Mouse (Mus musculus): ENCODE results near the gene N4bp2l2. TPM values are rescaled to one million over a fixed set of nuclear protein-coding genes. Genes with fewer than 3 reads are reported as not detected.

Gene N4bp2l2
- polyA plus RNA-seq, 1 experiment from 2014 or later, result 30.4 TPM

DNA sequence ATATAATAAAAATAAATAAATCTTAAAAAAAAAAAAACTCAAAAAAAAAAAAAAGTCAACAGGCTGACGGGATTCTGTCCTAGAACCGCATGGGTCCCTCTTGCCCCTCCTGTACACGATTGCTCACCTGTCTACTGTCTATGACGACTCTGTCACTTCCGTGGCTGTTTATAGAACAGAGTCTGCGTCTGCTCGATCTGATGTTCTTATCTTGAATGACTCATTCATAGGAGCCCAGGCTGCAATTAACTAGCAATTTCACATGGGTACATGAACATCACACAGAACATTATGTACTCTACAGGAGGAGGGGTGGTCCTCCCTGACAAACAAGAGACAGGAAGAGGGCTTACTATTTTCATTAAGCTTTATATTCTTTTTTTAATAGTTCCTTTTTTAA, 40.5 kb downstream of the N4bp2l2 start:
- H3K4me1 ChIP-seq (replicated peaks), result no peaks in the 10 kb centered on the region
- no peaks in the 10 kb centered on the region for H3K9me3 ChIP-seq
- WGBS, result 94% methylated on average over 7 of the region's 7 CpGs
- no peak overlapping the region for H3K27ac ChIP-seq
- H3K4me3 ChIP-seq, result no peak overlapping the region
- H3K27me3 ChIP-seq (ENCODE audit: insufficient read depth, poor library complexity, severe bottlenecking), result no peaks in the 10 kb centered on the region
- no peak for DNase-seq (ENCODE audit: low spot score)
- 0 out of 2 replicates have a peak, but pooled peaks cover 9% of the 10 kb centered on the region for H3K36me3 ChIP-seq

DNA sequence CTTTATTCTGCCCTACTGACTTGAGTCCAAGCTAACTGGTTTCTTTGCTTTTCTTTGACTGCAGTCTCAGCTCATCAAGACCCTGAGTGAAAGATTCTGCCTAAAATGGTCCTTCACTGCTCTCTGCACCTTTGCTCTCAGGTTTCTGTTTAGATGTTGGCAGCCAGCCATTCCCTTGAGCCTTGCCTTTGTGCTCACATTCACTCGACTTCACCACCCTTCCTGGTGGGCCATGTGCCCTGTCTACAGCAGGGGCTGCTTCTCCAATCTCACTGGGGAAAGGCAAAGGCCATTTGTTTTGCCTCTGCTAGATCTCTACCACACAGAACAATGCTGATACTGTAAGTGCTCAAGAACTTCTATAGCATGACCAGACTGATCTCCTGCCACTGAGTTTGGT, 43.2 kb downstream of the N4bp2l2 start:
- Histone ChIP-seq H3K36me3 (0 out of 2 replicates have a peak, but pooled peaks cover 3% of the 10 kb centered on the region), H3K27ac (no peak overlapping the region), H3K9me3 (no peaks in the 10 kb centered on the region), H3K27me3 (ENCODE audit: insufficient read depth, poor library complexity, severe bottlenecking) (no peaks in the 10 kb centered on the region), H3K4me1 (replicated peaks) (no peaks in the 10 kb centered on the region), H3K4me3 (no peak overlapping the region)
- WGBS, result 67% methylated on average over 1 of the region's 1 CpGs
- DNase-seq (ENCODE audit: low spot score), result no peak

GRCm38 (mm10) chr5:150621592-150621991, 44.4 kb downstream of the N4bp2l2 start:
- WGBS, result 92% methylated on average over 3 of the region's 3 CpGs
- no peaks in the 10 kb centered on the region for H3K27me3 ChIP-seq (ENCODE audit: insufficient read depth, poor library complexity, severe bottlenecking)
- DNase-seq (ENCODE audit: low spot score), result no peak
- H3K27ac ChIP-seq, result no peak overlapping the region
- H3K4me3 ChIP-seq, result no peak overlapping the region
- H3K4me1 ChIP-seq (replicated peaks), result no peaks in the 10 kb centered on the region
- H3K9me3 ChIP-seq, result no peaks in the 10 kb centered on the region
- H3K36me3 ChIP-seq, result 0 out of 2 replicates have a peak, but pooled peaks cover 3% of the 10 kb centered on the region

GRCm38 (mm10) chr5:150620588-150621135, 45.3 kb downstream of the N4bp2l2 start:
- 89% methylated on average over 7 of the region's 7 CpGs for WGBS
- 0 out of 2 replicates have a peak, but pooled peaks cover 3% of the 10 kb centered on the region for H3K36me3 ChIP-seq
- no peaks in the 10 kb centered on the region for H3K27me3 ChIP-seq (ENCODE audit: insufficient read depth, poor library complexity, severe bottlenecking)
- no peak overlapping the region for H3K4me3 ChIP-seq
- H3K4me1 ChIP-seq (replicated peaks), result no peaks in the 10 kb centered on the region
- H3K9me3 ChIP-seq, result no peaks in the 10 kb centered on the region
- no peak overlapping the region for H3K27ac ChIP-seq
- no peak for DNase-seq (ENCODE audit: low spot score)

DNA sequence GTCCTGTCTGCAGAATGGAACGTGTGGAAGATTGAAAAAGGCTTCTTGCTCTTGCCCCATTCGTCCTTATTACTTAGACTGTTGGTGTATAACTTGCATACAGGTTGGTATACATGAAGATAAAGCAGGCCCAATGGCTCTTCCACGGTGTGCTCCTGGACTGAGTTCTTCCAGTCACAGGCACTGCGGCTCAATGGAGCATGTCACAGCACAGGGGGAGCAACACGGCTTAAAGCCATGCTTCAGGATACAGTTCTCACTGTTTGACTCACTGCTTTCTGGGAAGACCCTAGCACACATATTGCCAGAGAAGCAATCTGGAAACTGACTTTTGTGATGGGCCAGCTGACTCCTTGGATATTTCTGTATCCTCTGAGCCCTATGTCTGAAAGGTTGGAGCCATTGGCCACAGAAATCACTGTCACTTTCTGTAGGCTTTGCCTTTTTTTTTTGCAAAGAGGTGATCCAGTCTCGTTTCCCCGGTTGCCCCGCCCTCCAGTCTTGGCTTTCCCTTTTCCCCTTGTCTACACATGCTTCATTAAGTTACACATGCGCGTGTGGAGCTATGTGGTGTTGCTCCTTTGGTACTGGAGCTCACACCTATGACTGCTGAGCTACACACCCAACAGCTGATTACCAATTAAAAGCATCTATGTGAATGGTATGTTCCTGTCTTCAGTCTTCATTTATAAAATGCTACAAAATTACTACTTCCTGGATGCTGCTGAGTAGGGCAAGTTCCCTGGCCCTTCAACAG, 47.2 kb downstream of the N4bp2l2 start:
- no peaks in the 10 kb centered on the region for H3K27me3 ChIP-seq (ENCODE audit: insufficient read depth, poor library complexity, severe bottlenecking)
- H3K27ac ChIP-seq, result no peak overlapping the region
- DNase-seq (ENCODE audit: low spot score), result no peak
- H3K4me3 ChIP-seq, result no peak overlapping the region
- 90% methylated on average over 10 of the region's 10 CpGs for WGBS
- H3K36me3 ChIP-seq, result no peaks in the 10 kb centered on the region
- H3K9me3 ChIP-seq, result no peaks in the 10 kb centered on the region
- no peaks in the 10 kb centered on the region for H3K4me1 ChIP-seq (replicated peaks)

GRCm38 (mm10) chr5:150616731-150617130, 49.3 kb downstream of the N4bp2l2 start:
- H3K27ac ChIP-seq, result no peak overlapping the region
- H3K27me3 ChIP-seq (ENCODE audit: insufficient read depth, poor library complexity, severe bottlenecking), result no peaks in the 10 kb centered on the region
- H3K9me3 ChIP-seq, result no peaks in the 10 kb centered on the region
- no peaks in the 10 kb centered on the region for H3K36me3 ChIP-seq
- 79% methylated on average over 3 of the region's 3 CpGs for WGBS
- no peaks in the 10 kb centered on the region for H3K4me1 ChIP-seq (replicated peaks)
- no peak for DNase-seq (ENCODE audit: low spot score)
- H3K4me3 ChIP-seq, result no peak overlapping the region

DNA sequence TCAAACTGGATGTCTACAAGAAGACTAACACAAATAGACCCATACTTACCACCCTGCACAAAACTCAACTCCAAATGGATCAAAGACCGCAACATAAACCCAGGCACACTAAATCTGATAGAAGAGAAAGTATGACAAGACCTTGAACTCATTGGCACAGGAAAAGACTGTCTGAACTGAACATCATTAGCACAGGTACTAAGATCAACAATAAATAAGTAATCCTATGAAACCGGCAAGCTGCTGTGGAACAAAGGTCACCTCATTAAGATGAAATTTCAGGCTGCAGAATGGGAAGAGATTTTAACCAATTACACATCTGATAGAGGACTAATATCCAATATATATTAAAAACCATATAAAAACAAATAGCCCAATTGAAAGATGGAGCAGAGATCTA, 49.8 kb downstream of the N4bp2l2 start:
- DNase-seq (ENCODE audit: low spot score), result no peak
- Histone ChIP-seq H3K36me3 (no peaks in the 10 kb centered on the region), H3K9me3 (no peaks in the 10 kb centered on the region), H3K4me1 (replicated peaks) (no peaks in the 10 kb centered on the region), H3K27me3 (ENCODE audit: insufficient read depth, poor library complexity, severe bottlenecking) (no peaks in the 10 kb centered on the region), H3K4me3 (no peak overlapping the region), H3K27ac (no peak overlapping the region)
- 93% methylated on average over 2 of the region's 2 CpGs for WGBS

DNA sequence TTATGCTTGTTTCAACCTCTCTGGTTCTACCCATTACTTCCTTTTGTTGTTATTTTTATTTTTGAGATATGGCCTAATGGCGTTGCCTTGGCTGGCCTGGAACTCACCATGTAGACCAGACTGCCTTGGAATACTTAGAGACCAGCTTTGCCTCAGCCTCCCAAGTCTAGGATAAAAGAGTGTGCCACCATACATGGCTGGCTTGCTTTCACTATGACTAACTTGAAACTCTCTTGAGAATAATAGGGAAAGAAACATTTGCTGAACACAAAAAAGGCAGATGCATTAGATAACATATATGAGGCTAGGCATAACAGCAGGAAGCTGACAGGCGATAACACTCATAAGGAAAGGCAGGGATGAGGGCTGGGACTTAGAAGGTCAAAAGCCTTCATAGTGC, 51.9 kb downstream of the N4bp2l2 start:
- Histone ChIP-seq H3K4me3 (no peak overlapping the region), H3K27ac (no peak overlapping the region), H3K36me3 (0 out of 2 replicates have a peak, but pooled peaks cover 3% of the 10 kb centered on the region), H3K4me1 (replicated peaks) (no peaks in the 10 kb centered on the region), H3K9me3 (no peaks in the 10 kb centered on the region), H3K27me3 (ENCODE audit: insufficient read depth, poor library complexity, severe bottlenecking) (no peaks in the 10 kb centered on the region)
- 84% methylated on average over 2 of the region's 2 CpGs for WGBS
- DNase-seq (ENCODE audit: low spot score), result no peak

DNA sequence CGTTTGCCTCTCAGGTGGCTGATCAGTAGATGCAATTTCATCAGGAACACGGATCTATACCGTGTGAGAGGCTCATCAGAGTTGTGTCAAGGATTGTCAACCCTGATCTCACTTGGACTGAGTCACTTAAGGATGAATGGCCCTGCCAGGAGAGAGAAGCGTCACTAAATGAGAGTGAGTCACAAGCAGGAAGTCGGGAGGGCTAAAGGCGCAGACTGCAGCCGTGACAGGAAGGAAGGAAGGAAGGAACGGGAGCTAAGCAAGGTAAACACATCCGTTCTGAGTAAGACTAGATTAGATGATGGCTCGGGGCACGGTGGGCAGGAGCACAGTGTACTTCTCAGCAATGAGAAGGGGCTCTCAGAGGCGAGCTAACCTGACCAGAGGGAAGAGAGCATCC, 54.3 kb downstream of the N4bp2l2 start:
- 80% methylated on average over 12 of the region's 12 CpGs for WGBS
- H3K4me1 ChIP-seq (replicated peaks), result no peaks in the 10 kb centered on the region
- H3K4me3 ChIP-seq, result no peak overlapping the region
- H3K27ac ChIP-seq, result no peak overlapping the region
- no peak for DNase-seq (ENCODE audit: low spot score)
- no peaks in the 10 kb centered on the region for H3K9me3 ChIP-seq
- peaks cover 16% of the 10 kb centered on the region for H3K36me3 ChIP-seq
- H3K27me3 ChIP-seq (ENCODE audit: insufficient read depth, poor library complexity, severe bottlenecking), result no peaks in the 10 kb centered on the region

DNA sequence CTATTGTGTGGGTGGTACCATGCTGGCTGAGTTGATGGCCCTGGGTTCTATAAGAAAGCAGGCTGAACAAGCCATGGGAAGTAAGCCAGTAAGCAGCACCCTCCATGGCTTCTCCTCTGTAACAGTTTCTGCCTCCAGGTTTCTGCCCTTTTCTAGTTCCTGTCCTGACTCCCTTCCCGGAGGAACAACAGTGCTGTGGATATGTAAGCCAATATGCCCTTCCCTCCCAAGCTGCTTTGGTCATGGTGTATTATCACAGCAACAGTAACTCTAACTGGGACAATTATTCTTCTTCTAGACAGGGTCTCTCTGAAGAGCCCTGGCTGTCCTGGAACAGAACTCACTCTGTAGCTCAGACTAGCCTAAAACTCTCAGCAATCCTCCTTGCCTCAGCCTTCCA, 54.8 kb downstream of the N4bp2l2 start:
- DNase-seq (ENCODE audit: low spot score), result no peak
- Histone ChIP-seq H3K27ac (no peak overlapping the region), H3K4me1 (replicated peaks) (no peaks in the 10 kb centered on the region), H3K9me3 (no peaks in the 10 kb centered on the region), H3K36me3 (peaks cover 21% of the 10 kb centered on the region), H3K27me3 (ENCODE audit: insufficient read depth, poor library complexity, severe bottlenecking) (no peaks in the 10 kb centered on the region), H3K4me3 (no peak overlapping the region)
- 72% methylated on average over 1 of the region's 1 CpGs for WGBS

DNA sequence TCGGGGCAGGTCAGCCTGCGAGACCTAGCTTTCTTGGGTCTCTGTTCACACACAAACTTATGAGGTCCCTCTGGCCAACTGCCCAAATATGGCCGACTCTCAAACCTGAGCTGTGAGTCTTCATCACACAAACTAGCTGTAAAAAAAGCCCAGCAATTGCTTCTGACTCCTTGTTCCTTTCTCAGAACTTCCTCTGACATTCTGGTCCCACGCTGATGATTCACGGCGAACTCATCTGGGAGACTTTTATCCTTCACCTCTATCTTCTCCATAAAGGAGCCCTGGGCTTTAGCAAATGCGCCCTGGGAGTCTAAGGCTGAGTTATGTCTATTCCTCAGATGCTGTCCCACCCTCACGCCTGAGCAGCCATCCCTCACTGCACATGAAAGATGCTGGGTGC, 58.4 kb downstream of the N4bp2l2 start:
- Histone ChIP-seq H3K9me3 (no peaks in the 10 kb centered on the region), H3K4me3 (no peak overlapping the region), H3K27me3 (ENCODE audit: insufficient read depth, poor library complexity, severe bottlenecking) (no peaks in the 10 kb centered on the region), H3K27ac (no peak overlapping the region), H3K4me1 (replicated peaks) (no peaks in the 10 kb centered on the region), H3K36me3 (peaks cover 23% of the 10 kb centered on the region)
- 91% methylated on average over 8 of the region's 8 CpGs for WGBS
- no peak for DNase-seq (ENCODE audit: low spot score)

GRCm38 (mm10) chr5:150606131-150606530, 59.9 kb downstream of the N4bp2l2 start:
- peaks cover 23% of the 10 kb centered on the region for H3K36me3 ChIP-seq
- H3K4me1 ChIP-seq (replicated peaks), result peaks cover 3% of the 10 kb centered on the region; the same call in 1 of the 2 replicates
- H3K4me3 ChIP-seq, result no peak overlapping the region
- WGBS, result 94% methylated on average over 6 of the region's 6 CpGs
- no peaks in the 10 kb centered on the region for H3K27me3 ChIP-seq (ENCODE audit: insufficient read depth, poor library complexity, severe bottlenecking)
- DNase-seq (ENCODE audit: low spot score), result no peak
- H3K27ac ChIP-seq, result no peak overlapping the region
- no peaks in the 10 kb centered on the region for H3K9me3 ChIP-seq

DNA sequence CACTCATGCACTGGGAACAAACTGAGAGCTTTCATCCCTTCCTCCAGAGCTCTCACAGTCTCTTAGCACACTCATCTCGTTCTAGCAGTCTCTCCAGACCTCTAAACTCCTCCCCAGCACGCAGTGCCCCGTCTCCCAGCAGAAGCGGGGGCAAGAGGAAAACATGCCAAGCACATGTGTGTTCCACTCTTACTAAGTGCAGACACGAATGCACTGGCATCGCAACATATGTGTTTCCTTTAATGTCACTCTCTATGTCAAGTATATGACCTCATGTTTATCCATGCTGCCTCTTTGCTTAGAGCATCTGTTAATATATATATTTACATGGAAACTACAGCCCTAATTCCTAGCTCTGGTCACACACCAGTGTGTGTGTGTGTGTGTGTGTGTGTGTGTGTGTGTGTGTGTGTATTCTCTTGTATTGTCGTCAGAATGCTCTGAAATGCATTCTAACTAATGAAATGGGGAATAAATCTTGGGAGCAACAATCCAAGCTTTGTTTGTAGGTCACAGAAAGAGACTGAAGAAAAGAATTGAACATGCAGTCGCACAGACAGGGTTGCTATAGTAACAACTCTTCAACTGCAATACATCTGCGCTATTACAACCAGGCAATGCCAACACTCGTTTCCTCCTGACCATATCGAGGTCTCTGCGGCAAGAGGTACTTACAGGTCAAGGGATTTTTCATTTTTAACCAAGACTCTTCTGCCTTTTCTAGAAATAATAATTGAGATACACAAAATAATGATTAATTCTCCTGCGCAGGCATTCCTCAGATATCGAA, 64.3 kb downstream of the N4bp2l2 start:
- Histone ChIP-seq H3K27me3 (ENCODE audit: insufficient read depth, poor library complexity, severe bottlenecking) (peaks cover 7% of the 10 kb centered on the region), H3K9me3 (no peaks in the 10 kb centered on the region), H3K4me3 (no peak overlapping the region), H3K27ac (no peak overlapping the region; the same call in 1 of the 2 replicates), H3K4me1 (replicated peaks) (peaks cover 20% of the 10 kb centered on the region), H3K36me3 (peaks cover 6% of the 10 kb centered on the region; the same call in 1 of the 2 replicates)
- DNase-seq (ENCODE audit: low spot score), result no peak
- 84% methylated on average over 14 of the region's 14 CpGs for WGBS

Measured in hindbrain, embryonic 10.5 days (tissue).